Mouse (Mus musculus) liver, embryonic 11.5 days (tissue): Measurements from ENCODE around the gene Tbc1d8. TPM values are rescaled to one million over a fixed set of nuclear protein-coding genes. Genes with fewer than 3 reads are reported as not detected.

Experiments
- ATAC-seq: fragments of 200-750 bp; cut with Nextera tagmentation; replicated peaks from 2 replicates; pipeline ENCODE4 v1.8.0; 2017; ENCODE audit warnings: moderate number of reproducible peaks, mild to moderate bottlenecking, moderate TSS enrichment, moderate library complexity; ENCODE audit not compliant: low FRiP score
- DNase-seq: peaks from one replicate; pipeline ENCODE4 v3.0.0-alpha.2; 2017; ENCODE audit warnings: low spot score
- H3K27ac ChIP-seq: fragments of 300-500 bp; sonication (generic); 2 replicates; pipeline ENCODE4 v1.5.1; 2014; ENCODE audit warnings: mild to moderate bottlenecking, low read depth, low read length, control low read depth
- H3K27me3 ChIP-seq: fragments of 300-500 bp; sonication (generic); replicated peaks from 2 replicates; pipeline ENCODE4 v1.6.1; 2014; ENCODE audit warnings: low read length, mixed read lengths; ENCODE audit not compliant: control insufficient read depth, insufficient read depth
- H3K36me3 ChIP-seq: fragments of 300-500 bp; sonication (generic); 2 replicates; pipeline ENCODE4 v1.6.1; 2014; ENCODE audit warnings: mild to moderate bottlenecking, low read length, moderate library complexity, mixed read lengths; ENCODE audit not compliant: control insufficient read depth, insufficient read depth
- H3K4me1 ChIP-seq: fragments of 300-500 bp; sonication (generic); replicated peaks from 2 replicates; pipeline ENCODE4 v1.6.1; 2014; ENCODE audit warnings: low read length, mixed read lengths; ENCODE audit not compliant: control insufficient read depth, insufficient read depth
- H3K4me2 ChIP-seq: fragments of 300-500 bp; sonication (generic); 2 replicates; pipeline ENCODE4 v1.6.1; 2014; ENCODE audit warnings: mild to moderate bottlenecking, control low read depth, moderate library complexity
- H3K4me3 ChIP-seq: fragments of 300-500 bp; sonication (generic); 2 replicates; pipeline ENCODE4 v1.5.1; 2014; ENCODE audit warnings: low read depth, low read length, control low read depth
- H3K9ac ChIP-seq: fragments of 300-500 bp; sonication (generic); 2 replicates; pipeline ENCODE4 v1.6.1; 2014; ENCODE audit warnings: low read depth, low read length, control low read depth
- H3K9me3 ChIP-seq: fragments of 300-500 bp; sonication (generic); 2 replicates; pipeline ENCODE4 v1.6.1; 2016; ENCODE audit warnings: low read length, inconsistent platforms, mixed read lengths; ENCODE audit not compliant: control insufficient read depth
- WGBS: fragments of 180-500 bp; shearing (Covaris S2); extraction: QIAGEN DNeasy Blood & Tissue Kit; methylation state at CpG from one replicate; pipeline ENCODE4 v1.1.7; 2014; 5-methylcytosine and 5-hydroxymethylcytosine counted together
- polyA plus RNA-seq: library from polyadenylated mRNA; unstranded; fragments of >200 nt; fragmentation: Nextera tagmentation; extraction: Ambion mirVana; gene quantifications from 2 replicates; pipeline ENCODE4 v1.2.1, GENCODE M21; 2014

Gene Tbc1d8
- polyA plus RNA-seq, 1 experiment from 2014 or later = 9.3 TPM

DNA sequence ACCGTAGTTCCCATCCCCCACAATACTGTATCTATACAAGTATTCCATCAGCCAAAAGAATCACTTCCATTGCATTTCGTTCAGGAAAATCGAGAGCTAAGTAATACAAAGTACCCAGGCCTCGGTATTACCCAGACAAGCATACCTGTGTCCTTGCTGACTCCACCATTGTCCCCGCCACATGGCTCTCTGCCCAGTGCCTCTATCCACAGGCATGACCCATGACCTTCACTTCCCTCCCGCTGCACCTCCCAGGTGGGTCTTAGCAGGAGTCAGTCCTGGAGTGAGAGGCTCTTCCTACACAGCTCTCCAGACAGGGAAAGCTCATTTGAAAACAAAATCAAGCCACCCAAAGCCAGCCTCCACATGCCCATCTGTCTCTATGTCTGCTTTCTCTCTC lies 70.4 kb downstream of the Tbc1d8 start:
- no peak for ATAC-seq

DNA sequence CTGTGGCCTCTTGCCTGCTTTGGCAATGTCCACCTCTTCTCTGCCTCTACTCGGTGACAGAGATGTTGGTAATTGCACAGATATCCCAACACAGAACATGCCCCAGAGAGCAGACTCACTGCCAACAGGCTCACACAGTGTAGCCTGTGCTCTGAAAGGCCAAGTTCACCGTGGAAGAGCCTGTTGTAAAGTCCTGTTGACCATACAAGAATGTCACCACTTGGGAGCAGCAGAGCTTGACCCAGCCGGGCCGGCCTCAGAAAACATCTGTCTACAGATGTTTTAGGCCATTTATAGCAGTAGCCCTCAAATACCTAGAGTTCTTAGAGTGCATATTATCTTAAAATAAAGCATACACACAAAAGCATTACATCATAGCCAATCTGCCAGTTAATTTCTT lies 71.4 kb downstream of the Tbc1d8 start:
- WGBS = 81% methylated on average over 4 of the region's 4 CpGs
- H3K4me1 ChIP-seq = peaks cover 10% of the 10 kb centered on the region
- H3K9ac ChIP-seq = no peak overlapping the region
- no peaks in the 10 kb centered on the region for H3K9me3 ChIP-seq
- ATAC-seq (no peak), DNase-seq (no peak)
- H3K27ac ChIP-seq = no peak overlapping the region
- no peak overlapping the region for H3K4me3 ChIP-seq
- no peak overlapping the region for H3K4me2 ChIP-seq
- no peaks in the 10 kb centered on the region for H3K27me3 ChIP-seq
- no peaks in the 10 kb centered on the region for H3K36me3 ChIP-seq

More for the DNA sequence above, 70.4 kb downstream of the Tbc1d8 start:
- H3K27ac ChIP-seq = no peak overlapping the region
- peaks cover 10% of the 10 kb centered on the region for H3K4me1 ChIP-seq
- no peaks in the 10 kb centered on the region for H3K36me3 ChIP-seq
- H3K9ac ChIP-seq = no peak overlapping the region
- 86% methylated on average over 6 of the region's 6 CpGs for WGBS
- no peak overlapping the region for H3K4me2 ChIP-seq
- no peak for DNase-seq
- no peak overlapping the region for H3K4me3 ChIP-seq
- no peaks in the 10 kb centered on the region for H3K9me3 ChIP-seq
- H3K27me3 ChIP-seq = no peaks in the 10 kb centered on the region

DNA sequence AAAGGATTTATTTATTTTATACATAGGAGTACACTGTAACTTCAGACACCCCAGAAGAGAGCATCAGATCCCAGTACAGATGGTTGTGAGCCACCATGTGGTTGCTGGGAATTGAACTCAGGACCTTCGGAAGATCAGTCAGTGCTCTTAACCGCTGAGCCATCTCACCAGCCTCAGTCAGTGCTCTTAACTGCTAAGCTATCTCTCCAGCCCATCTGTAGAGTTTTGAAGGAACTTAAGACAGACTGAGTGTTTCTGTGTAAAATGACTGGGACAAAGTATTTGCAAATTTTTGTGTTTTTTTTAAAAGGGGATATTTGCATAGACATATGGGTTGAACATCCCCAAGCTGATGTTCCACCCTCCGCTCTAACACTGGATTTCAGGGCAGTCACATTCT lies 78.4 kb downstream of the Tbc1d8 start:
- no peak for ATAC-seq
- H3K27me3 ChIP-seq = no peaks in the 10 kb centered on the region
- H3K4me1 ChIP-seq = peaks cover 20% of the 10 kb centered on the region
- H3K4me2 ChIP-seq = no peak overlapping the region
- 85% methylated on average over 3 of the region's 3 CpGs for WGBS
- H3K9ac ChIP-seq = no peak overlapping the region
- no peak overlapping the region for H3K27ac ChIP-seq
- H3K36me3 ChIP-seq = 0 out of 2 replicates have a peak, but pooled peaks cover 5% of the 10 kb centered on the region
- no peak for DNase-seq
- H3K9me3 ChIP-seq = peaks cover 5% of the 10 kb centered on the region; the same call in 1 of the 2 replicates
- H3K4me3 ChIP-seq = no peak overlapping the region

DNA sequence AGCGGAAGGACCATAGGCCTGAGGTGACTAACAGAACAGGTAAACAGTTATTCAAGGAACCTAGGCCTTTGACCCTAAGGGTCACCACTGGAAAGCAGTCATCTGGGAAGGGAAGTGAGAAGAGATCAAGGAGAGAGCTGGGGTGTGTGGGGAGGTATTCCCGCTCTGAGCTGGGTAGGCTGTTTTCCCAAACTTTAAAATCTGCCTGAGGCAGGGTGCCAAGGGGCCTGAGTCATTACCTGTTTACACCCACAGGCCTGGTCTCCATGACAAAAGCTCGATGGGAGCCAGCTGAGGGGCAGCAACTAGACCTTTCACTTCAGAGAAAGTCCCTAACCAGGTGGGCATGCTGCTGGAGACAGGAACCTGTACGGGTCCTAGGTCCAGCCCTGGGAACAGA lies 79.3 kb downstream of the Tbc1d8 start:
- Histone ChIP-seq H3K4me1 (peaks cover 28% of the 10 kb centered on the region), H3K27me3 (no peaks in the 10 kb centered on the region), H3K4me3 (no peak overlapping the region), H3K9ac (no peak overlapping the region), H3K27ac (no peak overlapping the region), H3K9me3 (peaks cover 5% of the 10 kb centered on the region; the same call in 1 of the 2 replicates), H3K36me3 (0 out of 2 replicates have a peak, but pooled peaks cover 5% of the 10 kb centered on the region), H3K4me2 (no peak overlapping the region)
- 79% methylated on average over 4 of the region's 4 CpGs for WGBS
- ATAC-seq = no peak
- no peak for DNase-seq

DNA sequence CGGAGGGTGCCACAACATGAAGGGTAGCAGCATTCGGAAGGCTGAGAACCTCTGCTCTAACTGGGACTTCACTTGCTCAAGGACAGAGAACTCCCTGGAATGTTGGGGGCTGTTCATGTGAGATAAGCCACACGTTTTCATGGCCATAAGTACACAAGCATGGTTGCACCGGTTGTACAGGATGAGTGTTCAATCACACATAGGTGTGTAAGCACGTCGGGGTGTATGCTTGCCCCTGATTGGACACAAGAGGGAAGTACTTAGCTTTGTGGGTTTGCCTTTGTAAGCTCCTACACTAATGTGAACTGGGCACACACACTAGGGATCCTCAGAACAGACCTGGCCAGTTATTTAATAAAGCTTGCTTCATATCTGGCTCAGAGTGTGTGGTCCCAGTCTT lies 80.3 kb downstream of the Tbc1d8 start:
- Histone ChIP-seq H3K27me3 (no peaks in the 10 kb centered on the region), H3K4me2 (no peak overlapping the region), H3K36me3 (0 out of 2 replicates have a peak, but pooled peaks cover 5% of the 10 kb centered on the region), H3K9me3 (peaks cover 5% of the 10 kb centered on the region; the same call in 1 of the 2 replicates), H3K4me3 (no peak overlapping the region), H3K9ac (no peak overlapping the region), H3K4me1 (peaks cover 31% of the 10 kb centered on the region), H3K27ac (no peak overlapping the region)
- ATAC-seq (no peak), DNase-seq (no peak)
- WGBS = 70% methylated on average over 6 of the region's 6 CpGs

DNA sequence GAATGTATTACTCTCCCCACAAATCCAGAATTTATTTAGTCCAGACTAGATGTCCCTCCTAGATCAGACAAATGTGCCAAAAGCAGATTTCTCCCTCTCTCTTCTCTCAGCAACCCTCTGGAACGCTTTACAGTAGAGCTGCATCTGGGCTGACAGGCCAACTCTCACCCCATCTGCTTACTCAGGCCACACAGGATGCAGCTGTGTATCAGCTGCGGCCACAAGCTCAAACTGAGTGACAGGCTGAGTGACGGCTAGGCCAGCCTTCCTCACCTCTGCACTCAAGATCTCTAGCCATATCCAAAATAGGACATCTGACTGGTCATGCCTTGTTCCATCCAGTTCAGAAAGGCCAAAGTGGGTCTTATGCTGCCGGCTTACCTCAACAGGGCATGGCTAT lies 82.2 kb downstream of the Tbc1d8 start:
- Histone ChIP-seq H3K9ac (no peak overlapping the region), H3K9me3 (peaks cover 5% of the 10 kb centered on the region; the same call in 1 of the 2 replicates), H3K4me3 (no peak overlapping the region), H3K27me3 (no peaks in the 10 kb centered on the region), H3K4me2 (no peak overlapping the region), H3K4me1 (peaks cover 42% of the 10 kb centered on the region), H3K27ac (peak overlapping the region; percentile 56; the same call in 1 of the 2 replicates), H3K36me3 (0 out of 2 replicates have a peak, but pooled peaks cover 5% of the 10 kb centered on the region)
- 45% methylated on average over 4 of the region's 4 CpGs for WGBS
- DNase-seq = no peak
- ATAC-seq = peak; percentile 56

DNA sequence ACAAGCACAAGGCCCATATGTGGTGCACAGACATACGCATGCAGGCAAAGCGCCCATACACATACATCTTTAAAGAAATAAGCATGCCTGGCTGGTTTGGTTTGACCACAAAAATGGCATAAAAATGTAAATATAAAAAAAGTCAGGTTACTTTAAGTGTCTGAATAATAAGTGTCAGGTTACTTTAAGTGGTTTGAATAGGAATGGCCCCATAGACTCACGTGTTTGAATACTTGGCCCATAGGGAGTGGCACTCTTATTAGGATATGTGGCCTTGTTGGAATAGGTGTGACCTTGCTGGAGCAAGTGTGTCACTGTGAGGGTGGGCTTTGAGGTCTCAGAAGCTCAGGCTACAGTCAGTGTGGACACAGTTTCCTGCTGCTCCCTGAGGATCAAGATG lies 83.9 kb downstream of the Tbc1d8 start:
- Histone ChIP-seq H3K9ac (no peak overlapping the region), H3K27ac (no peak overlapping the region), H3K27me3 (no peaks in the 10 kb centered on the region), H3K36me3 (0 out of 2 replicates have a peak, but pooled peaks cover 5% of the 10 kb centered on the region), H3K9me3 (peaks cover 5% of the 10 kb centered on the region; the same call in 1 of the 2 replicates), H3K4me1 (peaks cover 44% of the 10 kb centered on the region), H3K4me2 (no peak overlapping the region), H3K4me3 (no peak overlapping the region)
- ATAC-seq (no peak), DNase-seq (no peak)
- WGBS = 90% methylated on average over 3 of the region's 3 CpGs

DNA sequence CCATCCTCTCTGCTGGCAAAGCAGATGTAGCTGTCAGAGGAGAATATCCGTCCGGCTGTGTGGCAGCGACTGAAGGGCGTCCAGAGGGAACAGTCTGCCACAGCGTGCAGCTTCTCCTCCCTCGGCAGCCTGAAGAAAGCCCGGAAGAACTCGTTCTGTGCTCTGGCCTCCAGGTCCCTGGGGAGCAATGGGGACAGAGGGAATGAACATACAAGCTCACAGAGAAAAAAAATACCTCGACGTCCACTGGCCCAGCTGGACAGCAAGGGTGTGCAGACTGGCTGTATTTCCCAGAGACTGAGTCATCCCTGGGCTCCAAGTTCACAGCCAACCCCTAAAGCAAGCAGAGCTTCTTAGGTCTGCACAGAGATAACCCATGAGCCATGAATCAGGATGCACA lies 84.5 kb downstream of the Tbc1d8 start:
- DNase-seq (no peak), ATAC-seq (no peak)
- H3K27ac ChIP-seq = peak overlapping the region; percentile 83
- no peaks in the 10 kb centered on the region for H3K27me3 ChIP-seq
- H3K9ac ChIP-seq = no peak overlapping the region
- H3K4me1 ChIP-seq = peaks cover 50% of the 10 kb centered on the region
- 70% methylated on average over 10 of the region's 10 CpGs for WGBS
- no peak overlapping the region for H3K4me3 ChIP-seq
- H3K9me3 ChIP-seq = peaks cover 5% of the 10 kb centered on the region; the same call in 1 of the 2 replicates
- 0 out of 2 replicates have a peak, but pooled peaks cover 5% of the 10 kb centered on the region for H3K36me3 ChIP-seq
- peak overlapping the region; percentile 47 for H3K4me2 ChIP-seq

DNA sequence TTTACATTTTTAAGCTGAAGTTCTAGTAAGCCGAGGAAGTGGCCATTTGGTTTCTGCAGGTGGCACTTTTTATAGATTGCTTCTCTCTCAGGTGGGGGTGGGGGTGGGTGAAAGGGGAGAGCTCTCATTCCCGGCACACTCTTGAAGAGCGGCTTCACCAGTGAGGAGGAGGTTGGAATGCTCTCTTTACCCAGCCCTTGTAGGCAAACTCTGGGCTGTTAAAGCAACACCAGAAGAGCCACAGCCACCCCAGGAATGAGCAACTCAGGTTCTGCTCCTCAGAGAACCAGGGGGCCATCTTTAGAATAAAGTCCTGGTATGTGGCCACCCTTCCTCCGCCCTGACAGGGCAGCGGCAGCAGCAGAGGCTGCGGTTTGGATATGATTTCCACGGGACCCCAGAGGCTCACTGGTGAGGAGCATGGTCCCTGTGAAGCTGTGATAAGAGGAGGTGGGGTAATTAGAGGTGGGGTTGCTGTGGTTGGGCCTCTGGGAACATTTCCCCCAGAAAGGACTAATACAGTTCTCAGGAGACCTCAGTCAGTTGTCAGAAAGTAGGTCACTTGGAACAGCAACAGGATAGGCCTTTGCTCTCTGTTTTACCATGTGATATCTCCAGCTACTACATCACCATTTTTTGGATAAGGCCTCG lies 85.2 kb downstream of the Tbc1d8 start:
- Histone ChIP-seq H3K9me3 (peaks cover 5% of the 10 kb centered on the region; the same call in 1 of the 2 replicates), H3K4me1 (peaks cover 55% of the 10 kb centered on the region), H3K4me3 (no peak overlapping the region), H3K9ac (0 out of 2 replicates have a peak overlapping the region, but pooled peaks have one; percentile 34), H3K27ac (peak overlapping the region; percentile 83), H3K4me2 (peak overlapping the region; percentile 47), H3K27me3 (no peaks in the 10 kb centered on the region), H3K36me3 (0 out of 2 replicates have a peak, but pooled peaks cover 5% of the 10 kb centered on the region)
- 49% methylated on average over 8 of the region's 8 CpGs for WGBS
- no peak for DNase-seq
- peak; percentile 86 for ATAC-seq
